Mouse (Mus musculus) kidney, adult 2 months (tissue): ENCODE measurements at regions not wholly inside any gene's neighbourhood (a gene's known extent, or its start where the extent isn't known, plus 50 kb on each side); places are given as distances from the start of the nearest gene placed in this dataset.

Source experiments
- DNase-seq: peaks from one replicate; pipeline ENCODE4 v3.0.0; 2021
- H3K27ac ChIP-seq: fragments of 200-500 bp; 2 replicates; pipeline ENCODE4 v1.5.1; 2012; ENCODE audit warnings: low read depth, low read length, control low read depth, inconsistent platforms; ENCODE audit not compliant: insufficient read depth
- H3K27me3 ChIP-seq: fragments of 200-500 bp; replicated peaks from 2 replicates; pipeline ENCODE4 v1.6.1; 2012; ENCODE audit warnings: mild to moderate bottlenecking, moderate library complexity, low read length, inconsistent platforms; ENCODE audit not compliant: control insufficient read depth, insufficient read depth
- H3K36me3 ChIP-seq: fragments of 200-500 bp; 2 replicates; pipeline ENCODE4 v1.6.1; 2012; ENCODE audit warnings: mild to moderate bottlenecking, moderate library complexity, low read length, inconsistent platforms; ENCODE audit not compliant: control insufficient read depth, insufficient read depth
- H3K4me1 ChIP-seq: fragments of 200-500 bp; 2 replicates; pipeline ENCODE4 v1.6.1; 2011; ENCODE audit warnings: low read length; ENCODE audit not compliant: control insufficient read depth, insufficient read depth
- H3K4me3 ChIP-seq: fragments of 200-500 bp; 2 replicates; pipeline ENCODE4 v1.5.1; 2011; ENCODE audit warnings: mild to moderate bottlenecking, low read depth, low read length, control low read depth; ENCODE audit not compliant: insufficient read depth
- CTCF ChIP-seq: fragments of 200-500 bp; conservative IDR thresholded peaks from 2 replicates; pipeline ENCODE4 v1.5.1; 2011; ENCODE audit warnings: low read depth, mild to moderate bottlenecking, control low read depth, low read length, moderate library complexity, mixed read lengths; ENCODE audit not compliant: insufficient read depth, insufficient read length
- POLR2A ChIP-seq: fragments of 200-500 bp; IDR thresholded peaks from one replicate; pipeline ENCODE4 v1.6.1; 2011; ENCODE audit warnings: low read depth, low read length, control low read depth
- WGBS: fragments of 180-500 bp; shearing (Covaris S2); methylation state at CpG from one replicate; pipeline ENCODE4 v1.1.7; 2018; 5-methylcytosine and 5-hydroxymethylcytosine counted together

DNA sequence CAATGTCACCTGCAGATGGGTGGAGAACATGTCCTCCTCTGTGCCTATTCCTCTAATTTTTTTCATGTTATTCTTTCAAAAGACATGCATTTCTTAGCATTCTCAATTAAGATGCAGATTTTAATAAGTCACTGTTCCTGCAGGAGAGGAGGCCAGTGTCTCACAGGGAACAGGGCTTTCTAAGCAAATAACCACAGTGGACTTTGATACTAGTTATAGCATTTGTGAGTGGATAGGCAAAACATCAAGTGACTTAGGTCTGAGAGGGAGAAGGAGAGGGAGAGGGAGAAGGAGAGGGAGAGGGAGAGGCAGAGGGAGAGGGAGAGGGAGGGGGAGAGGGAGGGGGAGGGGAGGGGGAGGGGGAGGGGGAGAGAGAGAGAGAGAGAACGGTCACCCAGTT, 50.4 kb upstream of the Maf start:
- Histone ChIP-seq H3K36me3 (no peaks in the 10 kb centered on the region), H3K27ac (peak overlapping the region; percentile 89)

More for the DNA sequence above, 50.4 kb upstream of the Maf start:
- H3K4me3 ChIP-seq, result no peak overlapping the region
- H3K27me3 ChIP-seq, result no peaks in the 10 kb centered on the region
- DNase-seq, result peak; percentile 78
- WGBS, result 100% methylated on average over 1 of the region's 1 CpGs
- peaks cover 12% of the 10 kb centered on the region for H3K4me1 ChIP-seq
- TF ChIP-seq CTCF (no peak), POLR2A (no peak)
